Mouse (Mus musculus) erythroblast, embryonic 14.5 days (primary cell): ENCODE measurements at regions not wholly inside any gene's neighbourhood (a gene's known extent, or its start where the extent isn't known, plus 50 kb on each side); places are given as distances from the start of the nearest gene placed in this dataset.

ENCODE experiments used
- GATA1 ChIP-seq: IDR thresholded peaks from 2 replicates; pipeline ENCODE4 v1.6.1; 2012; ENCODE audit warnings: low read length, inconsistent platforms, mixed read lengths
- TAL1 ChIP-seq: IDR thresholded peaks from 3 replicates; pipeline ENCODE4 v1.6.1; 2012; ENCODE audit warnings: low read length, inconsistent platforms, mixed read lengths

DNA sequence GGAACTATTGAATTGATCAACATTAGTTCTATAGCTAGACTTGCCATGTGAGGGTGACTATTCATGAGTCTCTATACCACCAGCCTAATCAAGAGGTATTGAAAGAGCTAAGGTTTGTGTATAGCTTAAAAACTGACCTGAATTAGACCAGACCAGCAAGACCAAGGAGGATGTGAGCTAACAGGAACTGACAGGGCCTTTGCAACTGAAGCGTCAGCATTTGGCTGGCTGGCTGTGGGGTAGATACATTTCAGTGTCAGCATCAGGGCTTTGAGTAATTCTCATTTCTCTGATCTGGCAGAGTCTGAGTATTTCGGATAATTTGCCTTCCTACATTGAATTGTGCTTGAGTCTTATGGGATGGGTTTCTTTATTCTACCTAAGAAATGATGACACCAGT, 152.8 kb upstream of the Zeb2 start:
- TF ChIP-seq GATA1 (no peak), TAL1 (no peak)
